Mouse (Mus musculus) effector memory CD4-positive, alpha-beta T cell, adult 7 months (primary cell): ENCODE results near the gene Cma1. TPM values are rescaled to one million over a fixed set of nuclear protein-coding genes. Genes with fewer than 3 reads are reported as not detected.

Experiments
- polyA plus RNA-seq: library from polyadenylated mRNA; unstranded; fragments of 100-300 nt; shearing (Covaris generic); gene quantifications from one replicate; pipeline ENCODE4 v1.2.1, GENCODE M21; 2017

The Cma1 gene
- polyA plus RNA-seq = not detected

GRCm38 (mm10) chr14:55944575-55944974, at the start of gene Cma1:
Gene Cma1 (minus strand): TSS chr14:55944675.

GRCm38 (mm10) chr14:55950346-55951030, 6.0 kb upstream of the Cma1 start, which contains the start of gene Cma2:
Gene Cma2 (plus strand): TSS chr14:55950980.

DNA sequence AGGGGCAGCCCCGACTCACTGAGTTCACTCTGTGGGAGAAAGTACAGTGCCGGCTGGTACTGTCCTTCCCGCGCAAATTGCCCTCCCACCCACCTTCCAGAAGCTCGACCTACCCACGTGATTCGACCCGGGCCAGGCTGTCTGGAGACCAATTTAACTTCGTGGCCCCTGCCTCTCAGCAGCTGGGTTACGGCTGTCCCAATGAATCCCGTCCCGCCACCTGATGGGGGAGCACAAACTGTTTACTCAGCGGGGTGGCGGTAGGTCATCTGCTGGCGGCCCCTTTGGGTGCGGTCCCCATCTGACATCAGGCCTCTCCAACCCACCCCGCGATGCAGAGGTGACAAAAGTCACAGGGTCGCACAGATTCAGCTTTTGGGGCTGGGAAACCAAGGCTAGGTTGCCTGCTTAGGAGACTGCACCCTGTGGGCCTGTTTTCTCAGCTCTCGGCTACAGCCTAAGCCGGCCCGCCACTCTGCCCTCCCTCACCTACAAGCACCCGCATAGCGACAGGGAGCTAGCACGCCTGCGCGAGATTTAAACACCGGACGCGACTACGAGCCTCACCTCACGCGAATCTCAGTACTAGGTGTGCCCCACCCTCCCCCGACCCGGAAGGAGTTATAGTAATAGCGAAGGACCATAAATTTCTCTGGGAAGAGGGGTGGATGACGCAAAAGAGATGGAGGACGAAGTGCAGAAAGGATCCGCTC, 44.6 kb downstream of the Cma1 start, which contains the start of gene Sdr39u1:
TSS of gene Sdr39u1 (minus strand) at position 593 of the 713 bp plus-strand sequence.

Other genes starting within 250 kb of the Cma1 start
- not detected for gene Tgm1, start 230.7 kb downstream of the Cma1 start, polyA plus RNA-seq
- gene Rabggta, start 222.4 kb downstream of the Cma1 start, polyA plus RNA-seq = 85.5 TPM
- gene Dhrs1, start 199.0 kb downstream of the Cma1 start, polyA plus RNA-seq = 23.0 TPM
- 49.5 TPM for gene Nop9, start 199.0 kb downstream of the Cma1 start, polyA plus RNA-seq
- gene Cideb, start 186.2 kb downstream of the Cma1 start, polyA plus RNA-seq = not detected
- 0.21 TPM for gene Ltb4r2, start 183.2 kb downstream of the Cma1 start, polyA plus RNA-seq
- not detected for gene Ltb4r1, start 178.7 kb downstream of the Cma1 start, polyA plus RNA-seq
- gene Adcy4, start 160.6 kb downstream of the Cma1 start, polyA plus RNA-seq = not detected
- gene Ripk3, start 155.8 kb downstream of the Cma1 start, polyA plus RNA-seq = 74.2 TPM
- gene Nfatc4, start 121.5 kb downstream of the Cma1 start, polyA plus RNA-seq = 0.37 TPM
- gene Nynrin, start 90.7 kb downstream of the Cma1 start, polyA plus RNA-seq = 0.21 TPM
- 0.18 TPM for gene Cbln3, start 60.3 kb downstream of the Cma1 start, polyA plus RNA-seq
- 104 TPM for gene Khnyn, start 59.7 kb downstream of the Cma1 start, polyA plus RNA-seq
- gene Sdr39u1, start 44.4 kb downstream of the Cma1 start, polyA plus RNA-seq = 35.6 TPM
- gene Cma2, start 6.3 kb upstream of the Cma1 start, polyA plus RNA-seq = not detected
- not detected for gene Mcpt1, start 73.3 kb upstream of the Cma1 start, polyA plus RNA-seq
- not detected for gene Mcpt9, start 85.8 kb upstream of the Cma1 start, polyA plus RNA-seq
- gene Mcpt2, start 97.4 kb upstream of the Cma1 start, polyA plus RNA-seq = not detected
- gene Mcpt4, start 117.6 kb upstream of the Cma1 start, polyA plus RNA-seq = not detected
- gene Mcpt8, start 140.6 kb upstream of the Cma1 start, polyA plus RNA-seq = not detected
- not detected for gene Ctsg, start 157.9 kb upstream of the Cma1 start, polyA plus RNA-seq
- not detected for gene Gzme, start 175.9 kb upstream of the Cma1 start, polyA plus RNA-seq
- gene Gzmd, start 187.9 kb upstream of the Cma1 start, polyA plus RNA-seq = not detected
- gene Gzmg, start 214.9 kb upstream of the Cma1 start, polyA plus RNA-seq = not detected
- gene Gzmn, start 229.9 kb upstream of the Cma1 start, polyA plus RNA-seq = not detected